Mouse (Mus musculus): Measurements from ENCODE around the gene Mettl26.

- TF ChIP-seq POLR2A (IDR thresholded peaks at IDR 0.05; ENCODE audit: low read depth, low read length) (no peak), CTCF (IDR thresholded peaks at IDR 0.05; ENCODE audit: extremely low read depth, insufficient read length, insufficient replicate concordance, low read depth, low read length) (no peak)
Measured at GRCm38 (mm10) chr17:25895415-25895814, 20.5 kb downstream of the Mettl26 start.

Data from small intestine, adult 2 months (tissue).